Mouse (Mus musculus) megakaryocyte, embryonic 14.5 days (primary cell): ENCODE measurements around the gene Gm29776. TPM values are rescaled to one million over a fixed set of nuclear protein-coding genes. Genes with fewer than 3 reads are reported as not detected.

ENCODE experiments used
- H3K27me3 ChIP-seq: replicated peaks from 2 replicates; pipeline ENCODE3; 2012; ENCODE audit warnings: inconsistent platforms
- H3K36me3 ChIP-seq: replicated peaks from 2 replicates; pipeline ENCODE3; 2012; ENCODE audit warnings: low read length, inconsistent platforms, mixed read lengths
- H3K4me1 ChIP-seq: 2 replicates; pipeline ENCODE4 v1.6.1; 2012; ENCODE audit warnings: inconsistent platforms
- H3K4me3 ChIP-seq: replicated peaks from 2 replicates; pipeline ENCODE3; 2012; ENCODE audit warnings: moderate library complexity, mild to moderate bottlenecking, inconsistent platforms
- H3K9me3 ChIP-seq: 2 replicates; pipeline ENCODE4 v1.6.1; 2012; ENCODE audit warnings: inconsistent platforms
- FLI1 ChIP-seq: IDR thresholded peaks from 2 replicates; pipeline ENCODE4 v1.6.1; 2012; ENCODE audit warnings: low read length, inconsistent platforms, mixed read lengths
- GATA1 ChIP-seq: IDR thresholded peaks from 3 replicates; pipeline ENCODE4 v1.6.1; 2012; ENCODE audit warnings: mixed read lengths, low read length, inconsistent platforms, borderline replicate concordance
- polyA plus RNA-seq: library from polyadenylated mRNA; stranded (reverse); fragments of >175 nt; gene quantifications from 2 replicates; pipeline ENCODE4 v1.2.3, GENCODE M21; 2012; ENCODE audit warnings: low replicate concordance; ENCODE audit not compliant: insufficient read depth

Gene Gm29776
- polyA plus RNA-seq, 1 experiment: not detected

DNA sequence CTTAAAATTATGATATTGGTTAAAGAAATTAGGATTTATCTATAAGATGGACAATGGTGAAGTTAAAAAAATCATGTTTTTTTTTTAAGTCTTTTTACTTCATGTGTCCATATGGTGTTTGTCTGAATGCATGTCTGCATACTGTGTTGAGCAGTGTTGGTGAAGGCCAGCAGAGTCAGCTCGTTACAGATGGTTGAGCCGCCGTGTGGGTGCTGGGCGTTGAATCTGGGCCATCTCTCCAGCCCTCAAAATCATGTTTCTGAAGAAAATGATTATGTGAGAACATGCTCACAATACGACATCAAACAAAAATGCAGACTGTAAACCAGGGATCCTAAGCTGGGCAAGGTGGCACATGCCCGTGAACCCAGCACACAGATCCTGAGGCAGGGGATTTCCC, 31.7 kb upstream of the Gm29776 start:
- TF ChIP-seq FLI1 (no peak), GATA1 (no peak)
- Histone ChIP-seq H3K9me3 (peaks cover 3% of the 10 kb centered on the region; the same call in 1 of the 2 replicates), H3K4me3 (no peak overlapping the region), H3K36me3 (peaks cover 3% of the 10 kb centered on the region), H3K27me3 (peaks cover 37% of the 10 kb centered on the region), H3K4me1 (no peaks in the 10 kb centered on the region; the same call in 1 of the 2 replicates)

DNA sequence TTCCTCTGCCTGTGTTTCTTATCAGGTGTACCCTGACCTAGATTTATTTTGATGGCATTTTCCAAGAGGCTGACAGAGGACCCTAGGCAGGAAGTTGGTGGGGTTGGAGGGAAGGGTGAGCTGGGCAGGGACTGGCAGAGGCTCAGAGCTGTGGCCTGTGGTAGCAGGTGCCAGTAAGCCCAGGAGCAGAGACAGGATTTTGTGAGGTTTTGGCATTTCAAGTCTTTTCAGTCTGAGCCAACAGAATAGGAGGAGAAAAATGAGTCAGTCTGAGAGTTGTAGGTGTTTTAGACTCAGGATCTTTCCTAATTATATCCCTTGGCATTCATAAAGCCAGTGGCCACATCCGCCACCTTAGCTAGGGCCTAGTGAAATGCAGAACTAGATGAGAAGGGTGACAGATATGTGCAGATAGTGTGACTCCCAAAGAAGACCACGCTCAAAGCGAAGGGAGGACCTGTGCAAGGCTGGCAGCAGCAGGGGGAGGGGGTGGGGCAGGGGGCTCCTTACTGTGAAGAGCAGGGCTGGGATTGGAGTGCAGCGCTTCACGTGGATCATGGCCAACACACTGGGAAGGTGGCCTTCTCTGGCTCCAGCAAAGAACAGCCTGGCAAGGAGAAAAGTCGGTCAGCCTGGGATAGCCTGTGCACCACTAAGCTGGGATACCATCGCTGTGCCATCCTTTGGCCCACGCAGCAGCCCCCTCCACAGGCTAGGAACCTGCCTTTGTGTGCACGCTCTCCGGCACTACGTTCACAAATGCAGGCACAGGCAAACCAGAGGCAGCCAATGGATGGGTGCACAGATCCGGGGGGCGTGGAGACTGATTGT, 30.4 kb upstream of the Gm29776 start:
- H3K9me3 ChIP-seq: peaks cover 3% of the 10 kb centered on the region; the same call in 1 of the 2 replicates
- H3K36me3 ChIP-seq: peaks cover 3% of the 10 kb centered on the region
- H3K4me3 ChIP-seq: no peak overlapping the region
- H3K27me3 ChIP-seq: peaks cover 39% of the 10 kb centered on the region
- peaks cover 11% of the 10 kb centered on the region for H3K4me1 ChIP-seq
- no peak for TF ChIP-seq FLI1
- no peak for TF ChIP-seq GATA1

DNA sequence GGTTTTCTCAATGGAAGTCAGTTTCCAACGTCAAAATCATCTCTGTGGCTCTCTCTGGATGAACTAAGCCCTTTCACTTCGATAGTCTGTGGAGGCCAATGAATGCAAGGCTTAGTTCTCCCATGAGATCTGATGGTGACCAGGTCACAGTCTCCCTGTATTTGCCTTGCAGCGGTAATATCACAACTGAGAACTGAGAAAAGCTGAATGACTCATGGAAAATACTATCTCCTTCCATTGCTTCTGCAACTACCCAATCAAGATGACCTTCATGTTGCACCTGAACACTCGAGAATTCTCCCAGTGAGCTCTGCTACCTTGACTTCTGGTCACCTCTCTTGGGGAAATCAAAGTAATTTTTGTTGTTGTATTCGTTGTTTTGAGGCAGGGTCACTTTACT, 28.9 kb upstream of the Gm29776 start:
- peaks cover 3% of the 10 kb centered on the region; the same call in 1 of the 2 replicates for H3K9me3 ChIP-seq
- TF ChIP-seq FLI1 (no peak), GATA1 (no peak)
- peaks cover 24% of the 10 kb centered on the region for H3K4me1 ChIP-seq
- peaks cover 45% of the 10 kb centered on the region for H3K27me3 ChIP-seq
- H3K4me3 ChIP-seq: no peak overlapping the region
- H3K36me3 ChIP-seq: peaks cover 9% of the 10 kb centered on the region

DNA sequence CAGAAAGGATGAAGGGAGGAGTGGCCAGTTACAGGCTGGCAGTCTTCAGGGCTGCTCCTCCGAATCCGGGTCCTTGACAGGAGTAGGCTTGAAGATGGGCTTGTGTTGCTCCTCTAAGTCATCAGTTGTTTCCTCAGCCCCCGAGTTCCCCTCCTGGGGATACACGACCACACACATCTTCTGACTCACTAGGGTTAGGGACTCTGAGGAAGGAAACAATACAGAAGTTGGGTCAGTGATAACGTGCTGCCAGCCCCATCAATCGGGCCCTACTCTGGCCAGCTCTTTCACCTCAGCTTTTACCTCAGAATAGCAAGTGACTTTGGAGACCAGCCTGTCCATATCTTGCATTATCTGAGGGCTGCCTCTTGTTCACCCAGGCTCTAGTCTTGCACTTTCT, 25.4 kb upstream of the Gm29776 start:
- peaks cover 33% of the 10 kb centered on the region for H3K27me3 ChIP-seq
- TF ChIP-seq FLI1: no peak
- TF ChIP-seq GATA1: no peak
- peaks cover 6% of the 10 kb centered on the region for H3K36me3 ChIP-seq
- peaks cover 6% of the 10 kb centered on the region; the same call in 1 of the 2 replicates for H3K9me3 ChIP-seq
- peaks cover 24% of the 10 kb centered on the region for H3K4me1 ChIP-seq
- H3K4me3 ChIP-seq: no peak overlapping the region

DNA sequence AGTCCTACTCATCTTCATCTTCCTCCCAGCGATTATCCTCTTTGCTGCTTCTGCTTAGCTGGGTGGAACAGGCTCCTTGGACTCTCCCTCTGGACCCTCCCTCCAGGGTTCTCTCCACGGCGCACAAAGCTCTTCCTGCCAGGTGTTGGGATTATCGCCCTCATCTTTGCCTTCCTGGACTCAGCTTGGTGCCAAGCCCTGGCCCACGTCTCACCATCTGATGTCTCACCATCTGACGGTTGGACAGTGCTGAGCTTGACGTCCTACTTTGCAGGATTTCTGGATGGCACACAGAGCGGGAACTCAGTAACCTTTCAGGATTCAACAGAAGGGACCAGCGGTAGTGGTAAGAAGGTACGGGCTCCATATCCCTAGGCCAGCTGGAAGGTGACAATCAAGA, 23.1 kb upstream of the Gm29776 start:
- Histone ChIP-seq H3K27me3 (peaks cover 33% of the 10 kb centered on the region), H3K4me3 (no peak overlapping the region), H3K36me3 (peaks cover 6% of the 10 kb centered on the region), H3K4me1 (peaks cover 24% of the 10 kb centered on the region), H3K9me3 (peaks cover 9% of the 10 kb centered on the region; the same call in 1 of the 2 replicates)
- TF ChIP-seq FLI1 (no peak), GATA1 (no peak)

DNA sequence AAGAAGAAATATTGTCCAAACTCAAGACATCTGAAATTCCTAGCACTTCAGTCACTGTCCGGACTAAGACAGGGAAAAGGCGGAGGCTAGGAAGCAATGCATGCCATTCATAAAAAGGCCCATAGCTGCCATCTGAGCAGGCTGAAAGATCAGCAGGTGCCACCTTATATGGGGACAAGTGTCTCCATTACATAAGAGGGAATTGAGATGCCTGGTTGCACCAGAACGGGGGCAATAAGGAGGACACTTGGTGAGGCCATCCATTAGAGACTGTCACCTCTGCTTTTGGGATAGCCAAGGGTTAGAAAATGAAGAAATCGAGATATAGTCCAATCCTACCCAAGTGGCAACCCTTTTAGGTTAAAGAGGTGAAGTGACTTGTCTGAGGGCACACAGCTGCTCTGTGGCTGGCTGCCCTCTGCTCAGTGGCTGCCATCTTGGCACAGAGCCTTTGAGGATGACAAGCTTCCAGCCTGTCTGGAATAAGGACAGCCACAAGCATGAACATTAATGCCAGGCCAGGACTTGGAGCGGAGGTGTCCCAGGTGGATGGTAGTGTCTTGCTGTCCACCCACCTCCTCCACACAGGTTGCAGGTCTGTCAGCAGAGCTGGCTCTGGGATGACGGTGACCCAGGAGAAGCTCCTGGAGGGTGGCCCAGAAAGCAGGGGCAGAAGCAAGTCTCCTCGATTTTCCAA, 22.2 kb upstream of the Gm29776 start:
- no peak for TF ChIP-seq FLI1
- H3K4me1 ChIP-seq: peaks cover 24% of the 10 kb centered on the region
- peaks cover 14% of the 10 kb centered on the region for H3K9me3 ChIP-seq
- H3K4me3 ChIP-seq: no peak overlapping the region
- peaks cover 31% of the 10 kb centered on the region for H3K27me3 ChIP-seq
- peaks cover 6% of the 10 kb centered on the region for H3K36me3 ChIP-seq

DNA sequence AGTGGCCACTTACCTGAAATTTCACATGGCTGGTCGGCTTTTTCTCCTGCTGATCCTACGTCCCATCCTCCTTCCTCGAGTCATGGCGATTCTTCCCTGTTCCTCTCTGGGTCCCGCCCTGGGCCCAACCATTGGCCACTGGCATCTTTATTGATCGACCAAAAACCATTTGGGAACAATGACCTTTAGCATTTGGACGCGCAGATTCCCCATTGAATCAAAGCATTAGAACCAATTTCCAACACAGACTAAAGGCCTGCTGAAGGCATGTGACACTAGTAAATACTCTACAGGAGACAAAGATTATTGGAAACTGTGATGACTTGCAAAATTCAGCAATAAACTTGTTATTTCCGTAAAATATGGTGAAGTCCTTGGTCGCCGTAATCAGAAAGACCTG, 21.4 kb upstream of the Gm29776 start:
- Histone ChIP-seq H3K9me3 (peaks cover 15% of the 10 kb centered on the region), H3K4me1 (peaks cover 24% of the 10 kb centered on the region), H3K36me3 (peaks cover 6% of the 10 kb centered on the region), H3K4me3 (no peak overlapping the region), H3K27me3 (peaks cover 28% of the 10 kb centered on the region)
- TF ChIP-seq FLI1: no peak
- no peak for TF ChIP-seq GATA1

DNA sequence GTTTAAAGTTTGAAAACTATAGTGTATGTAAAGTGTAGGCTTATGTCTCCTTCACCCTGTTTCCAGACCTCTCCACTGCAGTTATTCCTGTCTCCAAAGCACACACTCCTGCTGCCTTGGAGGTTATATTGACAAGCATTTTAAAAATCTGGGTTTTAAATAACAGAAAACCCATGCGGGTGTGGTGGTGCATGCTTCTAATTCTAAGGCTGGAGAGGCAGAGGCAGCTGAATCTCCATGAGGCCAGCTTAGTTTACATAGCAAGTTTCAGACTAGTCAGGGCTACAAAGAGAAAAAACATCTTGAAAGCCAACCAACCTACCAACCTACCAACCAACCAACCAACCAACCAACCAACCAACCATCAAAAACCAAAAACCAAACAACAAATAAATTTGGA, 16.8 kb upstream of the Gm29776 start:
- H3K4me3 ChIP-seq: no peak overlapping the region
- TF ChIP-seq GATA1 (no peak), FLI1 (no peak)
- no peaks in the 10 kb centered on the region for H3K36me3 ChIP-seq
- peaks cover 15% of the 10 kb centered on the region for H3K9me3 ChIP-seq
- H3K4me1 ChIP-seq: peaks cover 22% of the 10 kb centered on the region
- H3K27me3 ChIP-seq: peaks cover 20% of the 10 kb centered on the region

DNA sequence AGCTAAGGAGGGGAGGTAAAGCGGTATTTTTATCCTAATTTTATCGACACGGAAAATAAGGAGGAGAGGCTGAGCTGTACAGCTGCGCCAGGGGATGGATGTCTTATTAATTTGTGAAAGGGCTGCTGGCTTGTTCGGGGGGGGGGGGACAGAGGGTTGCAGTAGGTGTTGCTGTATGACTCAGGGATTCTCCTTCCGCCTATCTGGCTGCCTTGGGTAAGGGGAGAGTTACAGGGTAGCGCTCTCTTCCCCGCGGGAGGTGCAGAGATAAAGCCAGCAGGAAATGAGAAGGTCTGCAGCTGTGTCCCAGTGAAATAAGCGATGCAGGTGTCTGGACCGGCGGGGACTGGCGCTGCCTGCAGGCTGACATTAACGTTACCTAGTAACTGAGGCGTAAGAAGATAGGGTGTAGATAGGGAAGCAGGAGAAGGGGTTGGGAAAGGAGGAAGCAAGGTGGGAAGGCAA, 16.0 kb upstream of the Gm29776 start:
- H3K9me3 ChIP-seq: peaks cover 15% of the 10 kb centered on the region
- no peak for TF ChIP-seq FLI1
- no peak for TF ChIP-seq GATA1
- H3K4me3 ChIP-seq: peak overlapping the region; percentile 89
- no peaks in the 10 kb centered on the region for H3K36me3 ChIP-seq
- H3K27me3 ChIP-seq: peaks cover 28% of the 10 kb centered on the region
- H3K4me1 ChIP-seq: peaks cover 22% of the 10 kb centered on the region

DNA sequence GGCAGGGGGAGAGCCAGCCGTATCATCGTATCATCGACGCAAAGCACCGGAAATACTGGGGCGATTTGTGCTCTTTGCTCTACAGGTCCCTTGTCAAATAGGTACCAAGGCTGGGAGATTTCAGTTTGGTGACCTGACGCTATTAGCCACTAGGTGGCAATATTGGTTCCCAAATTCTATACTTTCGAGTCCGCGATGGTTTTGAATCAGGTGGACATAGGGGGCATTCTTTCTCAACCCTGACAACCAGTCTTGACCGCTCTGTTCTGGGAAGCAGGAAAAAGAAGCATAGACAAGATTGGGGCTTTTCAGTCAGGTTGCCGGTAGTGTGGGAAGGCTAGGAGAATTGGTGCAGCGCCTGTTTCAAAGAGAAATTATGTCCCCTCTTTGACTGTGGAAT, 15.5 kb upstream of the Gm29776 start:
- peaks cover 32% of the 10 kb centered on the region for H3K27me3 ChIP-seq
- H3K9me3 ChIP-seq: peaks cover 13% of the 10 kb centered on the region
- H3K4me3 ChIP-seq: peak overlapping the region; percentile 89
- no peak for TF ChIP-seq FLI1
- TF ChIP-seq GATA1: no peak
- H3K36me3 ChIP-seq: no peaks in the 10 kb centered on the region
- H3K4me1 ChIP-seq: peaks cover 22% of the 10 kb centered on the region
